Mouse (Mus musculus) heart, postnatal 0 days (tissue): ENCODE measurements around the gene Nub1. TPM values are rescaled to one million over a fixed set of nuclear protein-coding genes. Genes with fewer than 3 reads are reported as not detected.

Experiments used
- ATAC-seq: fragments of 200-750 bp; cut with Nextera tagmentation; 2 replicates; pipeline ENCODE4 v1.8.0; 2017; ENCODE audit warnings: low read depth, moderate number of reproducible peaks, moderate library complexity; ENCODE audit not compliant: insufficient read depth
- DNase-seq: peaks from one replicate; pipeline ENCODE4 v3.0.0-alpha.2; 2016; ENCODE audit warnings: low spot score
- H3K27ac ChIP-seq: fragments of 300-500 bp; sonication (generic); 2 replicates; pipeline ENCODE4 v1.5.1; 2014; ENCODE audit warnings: low read depth, mild to moderate bottlenecking
- H3K27me3 ChIP-seq: fragments of 300-500 bp; sonication (generic); 2 replicates; pipeline ENCODE4 v1.6.1; 2014; ENCODE audit warnings: low read length, mixed read lengths; ENCODE audit not compliant: control insufficient read depth, insufficient read depth
- H3K36me3 ChIP-seq: fragments of 300-500 bp; sonication (generic); replicated peaks from 2 replicates; pipeline ENCODE4 v1.6.1; 2014; ENCODE audit warnings: low read length, mixed read lengths; ENCODE audit not compliant: control insufficient read depth, insufficient read depth
- H3K4me1 ChIP-seq: fragments of 300-500 bp; sonication (generic); 2 replicates; pipeline ENCODE4 v1.6.1; 2014; ENCODE audit warnings: antibody characterized with exemption; ENCODE audit not compliant: control insufficient read depth, insufficient read depth
- H3K4me2 ChIP-seq: fragments of 300-500 bp; sonication (generic); 2 replicates; pipeline ENCODE4 v1.6.1; 2014; ENCODE audit warnings: low read depth, mild to moderate bottlenecking, low read length, moderate library complexity
- H3K4me3 ChIP-seq: fragments of 300-500 bp; sonication (generic); 2 replicates; pipeline ENCODE4 v1.5.1; 2014; ENCODE audit warnings: low read depth, low read length
- H3K9ac ChIP-seq: fragments of 300-500 bp; sonication (generic); replicated peaks from 2 replicates; pipeline ENCODE4 v1.6.1; 2014; ENCODE audit warnings: low read depth, low read length, mixed read lengths
- H3K9me3 ChIP-seq: fragments of 300-500 bp; sonication (generic); replicated peaks from 2 replicates; pipeline ENCODE4 v1.6.1; 2016; ENCODE audit warnings: low read length; ENCODE audit not compliant: control insufficient read depth
- CTCF ChIP-seq: IDR thresholded peaks from 2 replicates; pipeline ENCODE4 v1.5.1; 2016; ENCODE audit warnings: antibody characterized with exemption, control low read depth, low read depth
- EP300 ChIP-seq: IDR thresholded peaks from 2 replicates; pipeline ENCODE4 v1.6.1; 2016; ENCODE audit warnings: antibody characterized with exemption, low read depth
- WGBS: fragments of 180-500 bp; shearing (Covaris S2); extraction: QIAGEN DNeasy Blood & Tissue Kit; methylation state at CpG from one replicate; pipeline ENCODE4 v1.1.7; 2014; 5-methylcytosine and 5-hydroxymethylcytosine counted together
- polyA plus RNA-seq: library from polyadenylated mRNA; unstranded; fragments of >200 nt; fragmentation: Nextera tagmentation; extraction: Ambion mirVana; gene quantifications from 2 replicates; pipeline ENCODE4 v1.2.1, GENCODE M21; 2015
- total RNA-seq: library from RNA; depleted of rRNA; stranded (reverse); fragments of >200 nt; gene quantifications from 2 replicates; pipeline ENCODE4 v1.2.3, GENCODE M21; 2014; ENCODE audit warnings: low replicate concordance

Nub1 gene
- total and polyA plus RNA-seq, 2 experiments from 2014 or later = 19.5 to 25.6 TPM

GRCm38 (mm10) chr5:24649701-24650100, 35.6 kb upstream of the Nub1 start:
- TF ChIP-seq CTCF (no peak), EP300 (no peak)
- Histone ChIP-seq H3K27ac (no peak overlapping the region), H3K9ac (no peak overlapping the region), H3K36me3 (no peaks in the 10 kb centered on the region), H3K4me3 (no peak overlapping the region), H3K4me2 (no peak overlapping the region), H3K9me3 (no peaks in the 10 kb centered on the region), H3K27me3 (no peaks in the 10 kb centered on the region; the same call in 1 of the 2 replicates), H3K4me1 (no peaks in the 10 kb centered on the region)
- no peak for ATAC-seq
- no peak for DNase-seq
- 70% methylated on average over 7 of the region's 7 CpGs for WGBS

GRCm38 (mm10) chr5:24651356-24651755, 34.0 kb upstream of the Nub1 start:
- DNase-seq (no peak), ATAC-seq (no peak)
- H3K9me3 ChIP-seq = no peaks in the 10 kb centered on the region
- WGBS = 82% methylated on average over 6 of the region's 6 CpGs
- TF ChIP-seq CTCF = no peak
- no peak for TF ChIP-seq EP300
- no peak overlapping the region for H3K27ac ChIP-seq
- no peaks in the 10 kb centered on the region for H3K4me1 ChIP-seq
- no peaks in the 10 kb centered on the region for H3K36me3 ChIP-seq
- 0 out of 2 replicates have a peak overlapping the region, but pooled peaks have one; percentile 19 for H3K9ac ChIP-seq
- H3K4me3 ChIP-seq = no peak overlapping the region
- H3K4me2 ChIP-seq = no peak overlapping the region
- no peaks in the 10 kb centered on the region; the same call in 1 of the 2 replicates for H3K27me3 ChIP-seq

GRCm38 (mm10) chr5:24651768-24652752, 33.3 kb upstream of the Nub1 start:
- Histone ChIP-seq H3K36me3 (no peaks in the 10 kb centered on the region), H3K4me2 (no peak overlapping the region), H3K4me3 (no peak overlapping the region), H3K4me1 (no peaks in the 10 kb centered on the region), H3K27ac (no peak overlapping the region), H3K9ac (no peak overlapping the region), H3K27me3 (no peaks in the 10 kb centered on the region; the same call in 1 of the 2 replicates), H3K9me3 (no peaks in the 10 kb centered on the region)
- DNase-seq = peak; percentile 74
- ATAC-seq = peak; percentile 40
- peak; percentile 96 for TF ChIP-seq CTCF
- no peak for TF ChIP-seq EP300
- WGBS = 33% methylated on average over 25 of the region's 25 CpGs

GRCm38 (mm10) chr5:24652780-24653179, 32.6 kb upstream of the Nub1 start:
- Histone ChIP-seq H3K4me2 (no peak overlapping the region), H3K4me3 (no peak overlapping the region), H3K36me3 (no peaks in the 10 kb centered on the region), H3K4me1 (no peaks in the 10 kb centered on the region), H3K27me3 (no peaks in the 10 kb centered on the region; the same call in 1 of the 2 replicates), H3K9ac (no peak overlapping the region), H3K9me3 (no peaks in the 10 kb centered on the region), H3K27ac (no peak overlapping the region)
- no peak for ATAC-seq
- TF ChIP-seq CTCF = no peak
- no peak for TF ChIP-seq EP300
- WGBS = 77% methylated on average over 5 of the region's 5 CpGs
- DNase-seq = no peak

- no peak overlapping the region for H3K27ac ChIP-seq
- WGBS = 78% methylated on average over 6 of the region's 6 CpGs
- H3K4me3 ChIP-seq = no peak overlapping the region
Observed at GRCm38 (mm10) chr5:24654491-24654890, 30.8 kb upstream of the Nub1 start.

More at GRCm38 (mm10) chr5:24654491-24654890, 30.8 kb upstream of the Nub1 start:
- Histone ChIP-seq H3K36me3 (no peaks in the 10 kb centered on the region), H3K9me3 (no peaks in the 10 kb centered on the region), H3K27me3 (no peaks in the 10 kb centered on the region; the same call in 1 of the 2 replicates), H3K9ac (no peak overlapping the region), H3K4me2 (no peak overlapping the region), H3K4me1 (no peaks in the 10 kb centered on the region)
- DNase-seq (no peak), ATAC-seq (no peak)
- TF ChIP-seq CTCF (no peak), EP300 (no peak)
